Mouse (Mus musculus) midbrain, embryonic 12.5 days (tissue): Measurements from ENCODE around the gene Mettl26. TPM values are rescaled to one million over a fixed set of nuclear protein-coding genes. Genes with fewer than 3 reads are reported as not detected.

Source experiments
- ATAC-seq: fragments of 200-750 bp; cut with Nextera tagmentation; 2 replicates; pipeline ENCODE4 v1.8.0; 2017; ENCODE audit warnings: low read depth, moderate TSS enrichment, moderate library complexity; ENCODE audit not compliant: low FRiP score
- H3K27ac ChIP-seq: fragments of 300-500 bp; sonication (generic); replicated peaks from 2 replicates; pipeline ENCODE4 v1.5.1; 2016; ENCODE audit warnings: mild to moderate bottlenecking
- H3K27me3 ChIP-seq: fragments of 300-500 bp; sonication (generic); 2 replicates; pipeline ENCODE4 v1.6.1; 2016; ENCODE audit warnings: mild to moderate bottlenecking
- H3K36me3 ChIP-seq: fragments of 300-500 bp; sonication (generic); 2 replicates; pipeline ENCODE4 v1.6.1; 2016
- H3K4me1 ChIP-seq: fragments of 300-500 bp; sonication (generic); 2 replicates; pipeline ENCODE4 v1.6.1; 2016
- H3K4me2 ChIP-seq: fragments of 300-500 bp; sonication (generic); replicated peaks from 2 replicates; pipeline ENCODE4 v1.6.1; 2016; ENCODE audit warnings: mild to moderate bottlenecking, moderate library complexity
- H3K4me3 ChIP-seq: fragments of 300-500 bp; sonication (generic); 2 replicates; pipeline ENCODE4 v1.5.1; 2016; ENCODE audit warnings: mild to moderate bottlenecking
- H3K9ac ChIP-seq: fragments of 300-500 bp; sonication (generic); replicated peaks from 2 replicates; pipeline ENCODE4 v1.6.1; 2016; ENCODE audit warnings: mild to moderate bottlenecking, moderate library complexity
- H3K9me3 ChIP-seq: fragments of 300-500 bp; sonication (generic); 2 replicates; pipeline ENCODE4 v1.6.1; 2016; ENCODE audit warnings: mild to moderate bottlenecking
- WGBS: fragments of 180-500 bp; shearing (Covaris S2); methylation state at CpG from one replicate; pipeline ENCODE4 v1.1.7; 2016; 5-methylcytosine and 5-hydroxymethylcytosine counted together
- polyA plus RNA-seq: library from polyadenylated mRNA; unstranded; fragments of >200 nt; fragmentation: Nextera tagmentation; extraction: Ambion mirVana; gene quantifications from 2 replicates; pipeline ENCODE4 v1.2.1, GENCODE M21; 2016

Gene Mettl26
- polyA plus RNA-seq, 1 experiment from 2014 or later = 59.5 TPM

DNA sequence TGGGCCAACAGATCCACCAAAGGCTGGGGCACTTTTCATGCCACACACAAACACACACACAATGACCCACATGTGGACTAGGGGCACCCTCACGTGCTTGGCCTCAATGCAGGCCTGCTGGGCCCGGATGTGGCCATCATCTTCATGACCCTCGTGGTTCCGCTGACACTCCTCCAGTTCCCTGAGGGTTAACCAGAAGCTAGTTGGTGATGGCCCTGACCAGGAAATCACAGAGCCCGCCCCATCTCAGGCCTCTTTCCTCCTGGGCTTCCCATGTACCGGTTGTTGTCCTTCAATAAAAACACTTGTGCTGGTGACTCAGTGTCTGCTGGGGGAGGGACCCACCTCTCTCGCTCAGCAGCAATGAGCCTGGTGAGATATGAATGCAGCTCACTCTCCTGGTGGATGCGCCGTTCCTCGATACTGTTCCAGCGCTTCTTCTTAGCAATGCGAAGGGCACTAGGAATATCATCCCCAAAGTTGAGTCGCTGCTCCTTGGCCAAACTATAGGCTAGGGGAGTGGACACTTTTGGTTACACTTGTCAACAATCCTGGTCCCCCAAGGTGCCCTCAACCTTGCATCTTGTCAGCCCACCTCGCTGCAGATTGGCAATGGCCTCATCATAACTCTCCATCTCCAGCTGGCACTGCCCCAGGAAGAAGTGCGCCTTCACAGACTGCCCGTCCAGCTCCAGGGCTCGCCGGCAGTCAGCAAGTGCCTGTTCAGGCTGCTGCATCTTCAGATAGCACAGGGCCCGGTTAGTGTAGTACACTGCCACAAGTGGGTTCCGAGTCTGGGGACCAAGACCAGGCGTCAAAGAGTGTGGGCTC lies 43.2 kb upstream of the Mettl26 start:
- ATAC-seq = no peak
- Histone ChIP-seq H3K4me3 (peak overlapping the region; percentile 77), H3K4me2 (peak overlapping the region; percentile 96), H3K4me1 (peaks cover 71% of the 10 kb centered on the region), H3K27me3 (no peaks in the 10 kb centered on the region), H3K9ac (peak overlapping the region; percentile 84), H3K36me3 (peaks cover 39% of the 10 kb centered on the region), H3K9me3 (no peaks in the 10 kb centered on the region), H3K27ac (peak overlapping the region; percentile 4; the same call in 1 of the 2 replicates)
- 64% methylated on average over 21 of the region's 21 CpGs for WGBS

DNA sequence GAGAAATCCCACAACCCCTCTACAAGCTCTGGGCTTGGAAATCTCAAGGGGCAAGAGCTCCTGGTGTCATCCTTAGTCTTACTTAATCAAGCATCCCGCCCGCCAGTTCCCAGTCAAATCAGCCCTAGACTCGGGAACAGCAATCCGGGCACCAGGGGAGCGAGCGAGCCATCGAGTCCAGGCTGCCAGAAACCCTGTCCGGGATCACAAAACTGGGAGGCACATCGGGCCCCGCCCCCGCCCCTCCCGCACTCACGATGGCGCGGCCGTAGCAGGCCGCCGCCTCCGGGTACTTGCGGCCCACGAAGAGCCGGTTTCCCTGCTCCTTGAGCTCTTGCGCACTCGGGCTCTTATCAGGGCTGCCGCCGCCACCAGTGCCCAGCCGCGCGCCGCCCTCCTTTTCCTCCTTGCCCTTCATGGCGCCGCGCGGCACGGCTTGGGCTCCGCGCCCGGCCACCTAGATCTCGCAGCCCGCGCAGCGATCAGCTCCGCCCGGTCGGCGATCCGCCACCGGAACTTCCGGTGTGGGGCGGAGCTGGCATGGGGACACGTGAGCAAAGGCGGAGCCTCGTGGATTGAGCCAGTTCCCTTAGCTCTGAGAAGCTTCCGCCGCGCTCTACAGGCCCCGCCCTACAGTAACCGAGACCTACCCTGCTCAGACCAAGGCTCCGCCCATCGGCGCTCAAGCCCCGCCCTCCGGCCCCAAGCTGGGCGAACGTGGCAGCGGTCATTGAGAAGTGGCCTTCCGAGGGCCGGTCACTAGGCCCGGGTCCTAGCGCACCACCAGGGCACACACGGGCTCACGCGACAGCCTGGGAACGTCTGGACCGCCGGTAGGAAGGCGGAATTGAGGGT lies 42.2 kb upstream of the Mettl26 start:
- Histone ChIP-seq H3K27me3 (no peaks in the 10 kb centered on the region), H3K4me2 (peak overlapping the region; percentile 96), H3K36me3 (peaks cover 29% of the 10 kb centered on the region), H3K9ac (peak overlapping the region; percentile 84), H3K27ac (peak overlapping the region; percentile 95), H3K4me3 (peak overlapping the region; percentile 77), H3K4me1 (peaks cover 81% of the 10 kb centered on the region), H3K9me3 (no peaks in the 10 kb centered on the region)
- peak; percentile 89 for ATAC-seq
- WGBS = under 1% methylated on average over 77 of the region's 77 CpGs

DNA sequence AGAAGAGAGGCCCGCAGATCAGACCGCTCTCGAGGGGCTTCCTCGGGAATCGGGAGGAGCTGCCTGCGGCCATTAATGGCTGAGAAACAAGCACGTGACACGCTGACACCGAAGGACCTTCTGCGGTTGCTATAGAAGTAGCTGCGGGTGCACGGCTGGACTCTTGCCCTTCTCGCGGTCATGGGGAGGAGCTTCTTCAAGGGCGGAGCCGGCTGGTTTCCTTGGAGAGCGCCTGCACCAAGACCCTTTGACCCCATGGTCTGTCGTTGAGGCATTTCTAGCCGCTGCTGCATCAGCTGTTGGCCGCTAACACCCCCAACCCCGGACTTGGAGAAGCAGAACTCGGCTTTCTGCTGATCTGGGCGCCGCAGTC lies 41.6 kb upstream of the Mettl26 start, which contains the start of gene Stub1:
Gene Stub1 (minus strand): TSS at position 114 of the 373 bp plus-strand sequence.
- Histone ChIP-seq H3K27me3 (no peaks in the 10 kb centered on the region), H3K9ac (peak within 1 kb of the TSS; percentile 84), H3K27ac (peak within 1 kb of the TSS; percentile 95), H3K4me1 (peaks cover 83% of the 10 kb centered on the region), H3K36me3 (peaks cover 30% of the 10 kb centered on the region), H3K4me2 (peak within 1 kb of the TSS; percentile 96), H3K9me3 (no peaks in the 10 kb centered on the region), H3K4me3 (peak within 1 kb of the TSS; percentile 77)
- WGBS = under 1% methylated on average over 24 of the region's 24 CpGs
- ATAC-seq = peak; percentile 59

DNA sequence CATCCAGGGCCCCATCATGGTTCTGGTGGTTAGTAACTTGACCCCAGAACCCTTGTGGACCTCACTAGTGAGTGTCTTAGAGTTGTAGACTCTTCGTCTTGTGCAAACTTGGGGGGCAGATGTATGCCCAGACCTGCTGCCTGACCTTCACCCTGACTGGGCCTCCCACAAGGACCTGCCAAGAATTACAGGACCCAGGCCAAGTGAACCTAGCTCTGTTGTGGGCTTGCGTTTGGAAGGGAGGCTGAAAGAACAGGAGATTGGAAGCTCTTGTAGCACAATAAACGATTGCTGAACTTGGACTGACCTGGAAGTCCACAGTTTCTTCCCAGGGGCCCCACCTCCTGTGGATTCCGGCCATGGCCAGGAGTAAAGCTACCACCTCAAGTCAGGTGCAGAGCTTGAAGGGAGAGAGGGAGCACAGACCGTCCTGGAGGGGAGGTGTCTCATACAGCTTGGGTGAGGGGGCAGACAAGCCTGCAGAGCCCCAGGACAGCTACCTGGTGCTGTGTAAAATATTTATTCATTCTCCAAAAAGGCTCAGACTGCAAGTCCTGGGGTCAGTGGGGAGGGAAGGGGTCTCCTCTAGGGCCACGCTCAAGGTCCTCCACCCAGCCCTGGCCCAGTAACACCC lies 40.8 kb upstream of the Mettl26 start:
- Histone ChIP-seq H3K9me3 (no peaks in the 10 kb centered on the region), H3K27ac (peak overlapping the region; percentile 95), H3K4me3 (peak overlapping the region; percentile 77), H3K36me3 (peaks cover 35% of the 10 kb centered on the region), H3K4me1 (peaks cover 81% of the 10 kb centered on the region), H3K4me2 (peak overlapping the region; percentile 96), H3K9ac (peak overlapping the region; percentile 84), H3K27me3 (no peaks in the 10 kb centered on the region)
- ATAC-seq = no peak
- WGBS = 57% methylated on average over 6 of the region's 6 CpGs

DNA sequence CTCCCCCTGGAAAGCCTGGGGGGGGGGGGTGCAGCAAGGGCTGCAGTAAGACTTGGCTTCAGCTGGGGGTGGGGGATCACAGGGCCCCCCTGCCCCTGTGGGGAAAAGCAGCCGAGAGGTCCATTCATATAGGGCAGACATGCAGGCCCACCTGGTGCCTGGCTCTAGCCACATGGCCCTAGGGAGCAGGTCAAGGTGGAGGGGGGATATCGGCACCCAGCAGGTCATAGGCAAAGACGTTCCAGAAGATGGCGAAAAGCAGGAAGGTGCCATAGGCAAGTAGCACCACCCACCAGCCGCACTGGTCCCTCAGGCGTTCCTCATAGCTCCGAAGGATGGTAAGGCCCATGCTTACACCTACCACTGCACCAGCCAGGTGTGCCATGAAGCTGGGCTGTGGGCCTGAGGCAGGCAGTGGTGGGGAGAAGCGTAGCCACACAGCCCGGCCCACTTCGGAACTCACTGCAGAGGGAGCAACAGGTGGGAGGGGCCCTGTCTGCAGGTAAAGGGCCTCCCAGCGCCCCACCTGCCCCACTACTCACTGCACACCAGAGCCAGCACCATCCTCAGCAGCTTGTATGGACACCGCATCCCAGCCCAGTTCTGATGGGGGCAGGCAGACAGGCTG lies 40.2 kb upstream of the Mettl26 start:
- peak overlapping the region; percentile 96 for H3K4me2 ChIP-seq
- H3K27ac ChIP-seq = no peak overlapping the region
- peak overlapping the region; percentile 84 for H3K9ac ChIP-seq
- no peak for ATAC-seq
- peaks cover 39% of the 10 kb centered on the region for H3K36me3 ChIP-seq
- no peaks in the 10 kb centered on the region for H3K9me3 ChIP-seq
- H3K4me1 ChIP-seq = peaks cover 79% of the 10 kb centered on the region
- 90% methylated on average over 12 of the region's 12 CpGs for WGBS
- H3K27me3 ChIP-seq = no peaks in the 10 kb centered on the region
- peak overlapping the region; percentile 77 for H3K4me3 ChIP-seq

DNA sequence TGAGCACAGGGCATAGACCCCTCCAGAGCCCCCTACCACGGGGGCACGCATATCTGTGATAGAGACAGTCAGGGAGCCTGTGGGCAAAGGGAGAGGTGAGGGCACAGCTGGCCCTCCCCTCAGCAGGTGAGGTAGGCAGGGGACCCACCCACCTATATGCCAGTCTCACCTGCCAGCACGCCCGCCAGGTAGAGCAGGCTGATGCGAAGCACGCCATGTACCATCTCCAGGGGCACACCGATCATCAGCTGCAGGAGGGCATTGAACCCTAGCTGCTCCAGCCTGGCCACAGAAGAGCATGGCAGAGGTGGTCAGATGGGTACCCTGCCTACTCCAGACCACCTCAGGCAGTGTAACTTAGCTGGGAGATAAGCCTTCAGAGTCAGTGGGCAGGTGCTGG lies 39.6 kb upstream of the Mettl26 start:
- Histone ChIP-seq H3K4me2 (peak overlapping the region; percentile 10; the same call in 1 of the 2 replicates), H3K27me3 (no peaks in the 10 kb centered on the region), H3K4me1 (peaks cover 73% of the 10 kb centered on the region), H3K9ac (0 out of 2 replicates have a peak overlapping the region, but pooled peaks have one; percentile 8), H3K4me3 (no peak overlapping the region), H3K27ac (no peak overlapping the region), H3K9me3 (no peaks in the 10 kb centered on the region), H3K36me3 (peaks cover 39% of the 10 kb centered on the region)
- 94% methylated on average over 7 of the region's 7 CpGs for WGBS
- no peak for ATAC-seq

DNA sequence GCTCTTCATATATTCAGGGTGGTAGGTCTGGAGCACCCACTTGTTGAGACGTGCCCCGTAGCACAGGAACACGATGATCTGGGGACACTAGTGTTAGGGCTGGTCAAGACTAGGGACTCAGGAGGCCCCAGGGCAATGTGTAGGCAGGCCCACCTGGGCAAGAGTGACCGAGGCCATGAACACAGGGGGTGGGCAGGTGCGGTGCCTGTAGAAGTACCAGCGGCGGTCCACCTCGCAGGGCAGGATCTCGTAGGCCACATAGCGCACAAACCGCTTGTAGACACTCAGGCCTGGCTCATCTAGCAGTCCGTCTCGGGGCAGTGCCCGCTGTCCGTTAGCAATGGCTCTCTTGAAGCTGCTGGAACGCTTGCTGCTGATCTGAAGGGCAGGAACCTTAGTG lies 39.1 kb upstream of the Mettl26 start:
- Histone ChIP-seq H3K4me3 (peak overlapping the region; percentile 39; the same call in 1 of the 2 replicates), H3K9me3 (no peaks in the 10 kb centered on the region), H3K27me3 (no peaks in the 10 kb centered on the region), H3K4me2 (peak overlapping the region; percentile 65), H3K4me1 (peaks cover 68% of the 10 kb centered on the region), H3K27ac (no peak overlapping the region), H3K9ac (no peak overlapping the region), H3K36me3 (peaks cover 39% of the 10 kb centered on the region)
- ATAC-seq = no peak
- WGBS = 92% methylated on average over 16 of the region's 16 CpGs

DNA sequence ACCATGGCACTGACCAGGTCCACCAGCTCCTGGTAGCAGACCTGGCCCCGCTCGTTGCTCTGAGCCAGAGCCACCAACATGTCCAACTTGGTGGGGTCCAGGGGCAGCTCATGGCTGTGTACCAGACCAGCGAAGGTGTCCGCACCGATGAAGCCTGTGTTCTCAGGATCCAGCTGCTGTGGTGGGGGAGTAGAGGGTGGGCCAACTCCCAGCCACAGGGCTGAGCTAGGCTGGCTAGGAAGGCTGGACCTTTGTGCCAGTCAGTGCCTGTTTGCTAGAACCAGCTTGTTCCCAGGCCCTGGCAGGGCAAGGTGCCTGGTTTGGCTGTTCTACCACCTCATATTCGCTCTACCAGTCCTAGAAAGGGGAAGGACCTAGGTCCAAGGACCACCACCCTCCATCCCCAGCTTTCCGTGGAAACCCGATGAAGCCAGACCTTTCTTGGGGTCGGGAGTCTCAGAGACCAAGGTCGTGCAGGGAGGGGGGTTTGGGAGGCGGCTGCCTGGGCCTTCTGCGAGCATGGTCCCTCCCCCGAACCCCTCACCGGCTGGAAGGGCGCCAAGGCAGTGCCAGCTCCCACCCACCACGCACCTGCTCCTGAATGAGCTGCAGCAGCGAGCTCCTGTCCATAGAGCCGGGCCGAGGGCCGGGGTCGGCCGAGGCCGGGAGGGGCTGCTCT lies 38.3 kb upstream of the Mettl26 start:
- H3K4me1 ChIP-seq = peaks cover 60% of the 10 kb centered on the region
- WGBS = 24% methylated on average over 21 of the region's 23 CpGs
- H3K36me3 ChIP-seq = peaks cover 39% of the 10 kb centered on the region
- H3K4me3 ChIP-seq = peak overlapping the region; percentile 39
- peak overlapping the region; percentile 67 for H3K27ac ChIP-seq
- H3K27me3 ChIP-seq = no peaks in the 10 kb centered on the region
- H3K9ac ChIP-seq = peak overlapping the region; percentile 65
- peak overlapping the region; percentile 65 for H3K4me2 ChIP-seq
- no peak for ATAC-seq
- H3K9me3 ChIP-seq = no peaks in the 10 kb centered on the region

DNA sequence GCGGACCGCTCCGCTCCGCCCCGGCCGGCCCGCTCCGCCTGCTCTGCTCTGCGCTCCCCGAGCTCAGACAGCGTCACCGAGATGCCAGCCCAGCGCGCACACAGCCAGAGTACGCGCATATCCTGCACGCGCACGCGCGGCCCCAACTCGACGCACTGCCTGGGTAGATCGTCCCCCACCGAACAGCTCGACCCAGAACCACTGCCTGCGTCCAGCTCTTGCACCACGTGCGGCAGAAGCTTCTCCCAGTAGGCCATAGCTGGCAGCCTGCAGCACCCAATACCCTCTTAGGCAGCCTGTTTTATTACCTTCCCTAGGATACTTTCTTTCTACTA lies 37.8 kb upstream of the Mettl26 start, which contains the start of gene Rhbdl1:
Gene Rhbdl1 (minus strand): TSS at position 220 of the 335 bp plus-strand sequence.
- under 1% methylated on average over 22 of the region's 29 CpGs for WGBS
- ATAC-seq = peak; percentile 20; the same call in 1 of the 2 replicates
- Histone ChIP-seq H3K4me3 (peak within 1 kb of the TSS; percentile 39), H3K36me3 (peaks cover 42% of the 10 kb centered on the region), H3K9ac (peak within 1 kb of the TSS; percentile 65), H3K4me1 (peaks cover 55% of the 10 kb centered on the region), H3K27me3 (no peaks in the 10 kb centered on the region), H3K27ac (peak within 1 kb of the TSS; percentile 67), H3K9me3 (no peaks in the 10 kb centered on the region), H3K4me2 (peak within 1 kb of the TSS; percentile 65)

DNA sequence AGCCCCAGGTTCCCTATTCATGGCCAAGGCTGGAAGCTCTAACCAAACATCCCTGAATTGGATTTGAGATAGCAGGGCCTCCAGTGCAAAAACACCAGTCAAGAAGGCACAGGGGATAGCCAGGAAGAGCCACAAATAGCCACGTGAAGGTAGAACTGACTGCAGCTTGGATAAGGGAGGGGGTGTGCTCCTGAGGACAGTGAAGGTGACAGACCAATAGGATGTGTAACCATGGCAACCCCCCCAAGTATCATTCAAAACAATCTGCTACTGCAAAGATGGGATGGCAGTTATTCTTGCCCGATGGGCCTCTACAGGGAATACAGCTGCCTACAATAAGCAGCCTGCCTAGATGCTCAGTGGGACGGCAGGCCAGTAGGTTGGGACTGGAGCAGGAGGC lies 37.3 kb upstream of the Mettl26 start:
- H3K9ac ChIP-seq = peak overlapping the region; percentile 65; the same call in 1 of the 2 replicates
- ATAC-seq = no peak
- H3K27me3 ChIP-seq = no peaks in the 10 kb centered on the region
- H3K9me3 ChIP-seq = no peaks in the 10 kb centered on the region
- peaks cover 47% of the 10 kb centered on the region for H3K36me3 ChIP-seq
- peaks cover 53% of the 10 kb centered on the region for H3K4me1 ChIP-seq
- 23% methylated on average over 3 of the region's 3 CpGs for WGBS
- H3K27ac ChIP-seq = peak overlapping the region; percentile 67
- H3K4me3 ChIP-seq = peak overlapping the region; percentile 39; the same call in 1 of the 2 replicates
- peak overlapping the region; percentile 65 for H3K4me2 ChIP-seq

DNA sequence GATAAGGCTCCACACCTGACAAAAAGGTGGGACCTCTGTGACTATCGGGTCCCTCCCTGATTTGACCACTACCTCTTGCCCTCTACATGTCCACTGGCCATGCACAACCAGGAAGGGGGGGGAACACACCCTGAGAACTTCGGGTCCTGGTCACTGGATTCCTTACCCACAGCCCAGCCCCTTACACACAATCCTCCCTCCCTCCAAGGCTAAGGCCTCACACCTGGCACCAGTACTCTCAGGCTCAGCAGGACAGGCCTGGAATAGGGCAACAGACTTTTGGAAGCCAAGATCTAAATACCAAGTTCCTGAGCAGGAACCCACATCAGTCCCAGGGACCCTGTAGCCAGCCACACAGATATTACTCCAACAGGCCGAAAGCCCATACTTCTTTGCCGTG lies 36.0 kb upstream of the Mettl26 start:
- ATAC-seq = no peak
- H3K36me3 ChIP-seq = peaks cover 48% of the 10 kb centered on the region
- H3K4me3 ChIP-seq = no peak overlapping the region
- peaks cover 57% of the 10 kb centered on the region for H3K4me1 ChIP-seq
- no peak overlapping the region for H3K4me2 ChIP-seq
- H3K9me3 ChIP-seq = no peaks in the 10 kb centered on the region
- H3K27me3 ChIP-seq = no peaks in the 10 kb centered on the region
- no peak overlapping the region for H3K9ac ChIP-seq
- no peak overlapping the region for H3K27ac ChIP-seq
- WGBS = 90% methylated on average over 4 of the region's 4 CpGs
